Mouse (Mus musculus): ENCODE data around the gene Mlph.

Gene Mlph

DNA sequence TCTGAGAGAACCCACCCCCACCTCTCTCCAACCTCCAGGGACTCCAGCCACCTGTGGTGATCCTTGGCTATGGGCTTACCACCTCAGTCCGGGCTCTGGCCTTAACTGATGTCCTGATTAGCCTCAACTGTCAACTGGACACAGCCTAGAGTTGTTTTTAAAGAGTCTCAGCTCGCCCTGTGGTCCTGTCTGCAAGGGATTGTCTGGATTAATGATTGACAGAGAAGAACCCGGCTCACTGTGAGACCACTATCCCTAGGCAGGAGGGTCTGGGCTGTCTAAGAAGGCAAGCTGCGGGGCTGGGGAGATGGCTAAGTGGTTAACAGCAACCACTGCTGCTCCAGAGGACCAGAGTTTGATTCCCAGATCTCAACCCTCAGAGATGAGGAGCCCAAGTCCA is 47.6 kb downstream of the Mlph start:
- in situ Hi-C loops (cut with MboI; ENCODE audit: unreplicated experiment in 2 of 2): loop anchor here in 1 of 2 experiments (25.0 kb wide), 3 partner anchors 300 to 525 kb away; partner anchors contain the start of genes Erfe, Klhl30 and Traf3ip1

DNA sequence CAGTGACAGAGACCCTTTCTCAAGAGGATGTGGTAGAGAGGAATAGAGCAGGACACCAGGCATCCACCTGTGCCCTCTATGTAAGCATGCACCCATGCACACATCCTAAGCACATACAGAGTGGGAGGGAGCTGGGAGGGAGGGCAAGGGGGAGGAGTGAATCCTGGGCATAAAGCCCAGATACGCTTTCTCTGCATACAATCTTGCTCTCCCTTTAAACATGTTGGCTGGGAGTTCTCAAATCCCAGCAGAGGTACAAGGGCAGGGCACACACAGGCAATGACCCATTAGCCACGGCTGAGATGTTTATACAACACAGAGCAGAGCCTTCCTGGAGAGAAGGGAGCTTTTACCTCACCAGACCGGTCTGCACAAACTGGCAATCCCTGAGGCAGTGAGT is 48.1 kb downstream of the Mlph start:
- in situ Hi-C loops (cut with MboI; ENCODE audit: unreplicated experiment in 2 of 2): loop anchor here in 1 of 2 experiments (25.0 kb wide), 3 partner anchors 301 to 524 kb away; partner anchors contain the start of genes Erfe, Klhl30 and Traf3ip1

DNA sequence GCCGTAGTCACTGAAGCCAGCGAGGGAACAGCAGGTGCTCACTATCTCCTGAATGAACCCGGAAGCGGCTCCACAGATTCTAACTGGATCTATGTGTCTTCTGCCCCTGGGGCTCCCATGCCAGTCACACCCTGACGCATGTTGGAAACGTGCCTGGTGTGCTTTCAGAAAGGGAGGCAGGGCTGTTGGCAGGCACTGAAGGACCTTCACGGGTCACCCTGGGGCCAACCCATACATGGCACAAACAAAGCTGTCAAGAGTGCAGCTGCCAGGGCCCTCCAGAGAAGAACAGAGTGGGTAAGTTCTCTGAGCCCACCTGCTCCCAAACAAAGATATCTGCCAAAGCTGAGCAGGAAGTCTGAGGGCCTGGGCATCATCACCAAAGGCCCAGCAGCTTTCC is 52.7 kb downstream of the Mlph start:
- in situ Hi-C loops (cut with MboI; ENCODE audit: unreplicated experiment in 2 of 2): loop anchor here in 1 of 2 experiments (25.0 kb wide), 3 partner anchors 305 to 520 kb away; partner anchors contain the start of genes Erfe, Klhl30 and Traf3ip1

DNA sequence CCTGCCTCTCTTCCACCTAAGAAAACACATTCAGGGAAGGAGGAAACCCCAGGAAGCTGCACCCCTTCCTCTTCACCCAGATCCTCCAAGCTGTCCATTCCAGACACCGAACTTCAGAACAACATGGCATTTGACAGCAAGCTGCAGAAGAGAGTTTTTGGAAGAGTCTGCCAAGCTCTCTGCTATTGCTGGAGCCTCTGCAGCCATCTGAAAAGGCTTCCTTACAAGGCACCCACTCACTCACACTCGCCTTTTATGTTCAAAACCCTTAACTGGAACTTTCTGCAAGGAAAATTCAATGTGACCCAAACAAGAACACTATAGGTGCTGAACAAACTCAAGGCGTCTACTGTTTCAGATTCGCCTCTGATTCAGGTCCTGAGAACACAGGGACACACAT is 53.8 kb downstream of the Mlph start:
- in situ Hi-C loops (cut with MboI; ENCODE audit: unreplicated experiment in 2 of 2): loop anchor here in 1 of 2 experiments (25.0 kb wide), 3 partner anchors 306 to 519 kb away; partner anchors contain the start of genes Erfe, Klhl30 and Traf3ip1

DNA sequence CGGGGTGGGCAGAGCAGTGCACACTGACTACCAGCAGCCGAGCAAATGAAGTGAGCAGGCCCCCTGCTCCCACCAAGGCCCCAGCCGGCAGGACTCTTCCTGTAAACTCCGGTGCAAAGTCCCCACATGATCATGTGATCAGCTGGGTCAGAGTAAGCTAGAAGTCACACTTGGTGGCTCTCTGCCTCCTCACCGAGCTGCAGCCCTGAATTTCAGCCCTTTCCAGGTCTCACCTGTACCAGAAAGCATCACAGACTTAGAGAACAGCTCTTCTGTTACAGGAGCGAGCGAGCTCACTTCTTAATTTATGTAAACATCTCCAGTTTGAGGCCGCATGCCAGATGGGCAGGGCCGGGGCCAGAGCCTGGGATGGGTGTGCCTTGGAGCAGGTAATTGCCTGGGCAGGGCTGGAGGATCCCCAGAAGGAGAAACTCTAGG is 54.5 kb downstream of the Mlph start, which contains the start of gene Rab17:
Rab17 (minus strand) TSS at position 315 of the 438 bp plus-strand sequence.
- in situ Hi-C loops (cut with MboI; ENCODE audit: unreplicated experiment in 2 of 2): loop anchor here in 1 of 2 experiments (25.0 kb wide), 3 partner anchors 307 to 518 kb away; partner anchors contain the start of genes Erfe, Klhl30 and Traf3ip1

DNA sequence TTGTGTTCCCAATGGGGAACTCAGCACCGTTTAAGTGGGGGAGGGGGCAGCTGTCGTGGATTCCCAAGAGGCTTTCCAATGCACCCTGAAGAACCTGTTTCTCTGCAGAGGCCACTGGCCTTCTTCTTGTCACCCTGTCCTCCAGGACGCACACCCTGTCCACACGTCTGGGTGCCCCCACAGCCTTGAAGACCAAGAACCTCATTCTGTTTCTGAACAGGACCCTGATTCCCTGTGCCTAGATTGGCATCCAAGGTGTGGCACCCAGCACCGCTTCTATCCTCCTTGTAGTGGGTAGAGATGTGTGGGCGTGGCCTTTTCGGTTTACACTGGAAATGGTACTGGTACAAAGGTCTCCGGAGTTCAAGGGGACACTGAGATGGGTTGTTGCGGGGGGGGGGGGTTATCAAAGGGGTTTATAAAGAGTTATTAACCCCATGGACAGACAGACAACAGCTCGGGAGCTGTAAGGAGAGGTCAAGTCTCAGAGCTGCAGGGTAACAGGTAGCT is 55.1 kb downstream of the Mlph start:
- in situ Hi-C loops (cut with MboI; ENCODE audit: unreplicated experiment in 2 of 2): loop anchor here (5.0 to 25.0 kb wide), 5 partner anchors 132 to 517 kb away; partner anchors contain the start of genes Erfe (in 1 of the 2), Klhl30 (in 1 of the 2) and Traf3ip1 (in 1 of the 2)

DNA sequence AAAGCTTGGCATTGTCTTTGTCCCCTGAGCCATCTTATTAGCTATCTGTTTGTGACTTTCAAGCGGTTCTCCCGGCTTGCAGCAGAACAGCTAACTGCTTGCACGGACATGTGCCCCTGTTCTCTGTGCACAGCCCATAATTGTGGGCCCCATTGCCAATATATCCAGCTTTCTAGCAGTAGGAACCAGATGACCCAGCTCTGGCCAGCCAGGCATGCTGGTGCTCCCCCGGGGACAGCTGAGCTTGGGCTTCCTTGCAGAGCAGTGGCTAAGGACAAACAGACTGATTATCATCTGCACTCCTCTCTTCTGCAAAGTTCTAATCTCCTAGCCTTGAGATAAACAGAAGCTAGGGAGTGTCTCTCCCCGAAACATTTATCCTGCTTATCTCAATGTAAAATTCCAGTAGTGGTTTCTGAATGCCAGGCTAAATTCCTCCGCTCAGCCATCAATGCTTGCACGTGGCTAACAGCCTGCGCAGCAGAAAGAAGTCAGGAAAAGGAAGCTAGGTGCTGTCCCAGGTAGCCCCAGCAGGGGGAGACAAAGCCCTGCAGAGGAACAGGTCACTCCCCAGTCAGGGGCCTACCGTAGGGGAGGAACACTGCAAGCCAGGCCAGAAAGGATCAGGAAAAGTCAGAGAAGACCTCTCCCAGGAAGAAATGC is 58.2 kb downstream of the Mlph start:
- in situ Hi-C loops (cut with MboI; ENCODE audit: unreplicated experiment in 2 of 2): loop anchor here (5.0 to 25.0 kb wide), 5 partner anchors 129 to 514 kb away; partner anchors contain the start of genes Erfe (in 1 of the 2), Klhl30 (in 1 of the 2) and Traf3ip1 (in 1 of the 2)

DNA sequence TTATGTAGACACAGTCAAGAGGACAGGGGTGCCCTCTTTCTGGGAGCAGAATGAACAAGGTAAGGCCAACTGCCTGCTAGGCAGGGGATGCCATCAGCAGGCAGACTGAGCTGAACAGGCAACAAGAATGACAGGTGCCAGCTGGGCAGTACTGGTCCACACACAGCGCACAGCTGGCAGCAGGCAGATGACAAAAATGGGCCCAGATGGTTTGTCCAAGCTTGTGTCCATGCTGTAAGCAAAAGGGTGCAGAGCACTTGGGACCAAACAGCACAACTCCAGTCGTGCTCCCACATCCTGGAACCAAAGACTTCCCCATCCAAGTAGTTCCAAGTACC is 58.7 kb downstream of the Mlph start:
- in situ Hi-C loops (cut with MboI; ENCODE audit: unreplicated experiment in 2 of 2): loop anchor here (5.0 to 25.0 kb wide), 5 partner anchors 129 to 514 kb away; partner anchors contain the start of genes Erfe (in 1 of the 2), Klhl30 (in 1 of the 2) and Traf3ip1 (in 1 of the 2)

DNA sequence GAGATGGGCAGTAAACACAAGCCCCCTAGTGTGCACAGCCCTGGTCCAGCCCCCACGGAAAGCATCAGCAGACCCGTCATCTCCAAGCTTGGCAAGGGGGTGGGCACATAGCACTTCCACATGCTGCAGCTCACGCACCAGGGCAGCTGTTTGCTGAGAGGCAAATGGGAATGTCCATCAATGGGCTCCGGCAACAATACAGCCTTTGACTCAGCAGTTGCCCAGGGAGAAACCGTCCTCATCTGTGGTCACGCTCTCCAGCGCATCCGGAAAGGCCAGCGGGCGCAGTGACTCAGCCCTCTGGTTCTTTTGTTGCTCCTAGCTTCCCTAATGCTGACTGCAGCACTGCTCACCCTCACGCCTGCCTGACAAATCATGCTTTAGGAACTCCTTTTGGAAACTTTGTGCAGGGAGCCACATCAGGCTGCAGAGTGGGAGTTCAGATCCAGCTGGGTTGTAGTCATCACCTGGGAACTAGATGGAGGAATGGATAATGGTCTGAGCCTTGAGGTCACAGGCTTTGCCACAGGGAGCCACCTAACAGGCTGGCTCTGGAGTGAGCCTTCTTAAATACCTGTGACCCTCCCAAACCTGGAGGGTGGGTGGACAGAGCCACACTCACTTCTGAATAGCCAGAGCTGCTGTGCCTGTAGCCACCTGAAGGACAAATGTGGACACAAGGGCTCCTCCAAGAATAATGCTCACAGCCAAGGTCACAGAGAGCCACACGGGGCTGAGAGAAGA is 60.2 kb downstream of the Mlph start:
- in situ Hi-C loops (cut with MboI; ENCODE audit: unreplicated experiment in 2 of 2): loop anchor here (5.0 to 25.0 kb wide), 5 partner anchors 127 to 512 kb away; partner anchors contain the start of genes Erfe (in 1 of the 2), Klhl30 (in 1 of the 2) and Traf3ip1 (in 1 of the 2)

DNA sequence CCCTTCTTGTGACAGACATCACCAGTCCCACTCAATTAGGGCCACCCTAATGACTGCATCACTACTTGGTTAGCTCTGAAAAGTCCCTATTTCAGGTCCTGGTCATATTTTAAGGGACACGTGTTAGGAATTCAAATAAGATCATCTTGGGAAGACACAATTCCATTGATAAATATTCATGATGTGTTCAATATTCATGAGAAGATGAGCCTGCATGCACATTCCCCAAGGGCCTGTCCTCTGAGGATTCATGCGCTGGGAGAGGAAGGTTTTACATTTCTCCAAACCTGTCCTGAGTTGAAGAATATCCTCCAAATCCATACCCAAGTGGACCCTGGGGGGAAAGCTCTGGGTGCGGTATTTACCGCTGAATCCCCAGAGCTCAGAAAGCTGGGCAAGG is 61.1 kb downstream of the Mlph start:
- in situ Hi-C loops (cut with MboI; ENCODE audit: unreplicated experiment in 2 of 2): no loop called here

DNA sequence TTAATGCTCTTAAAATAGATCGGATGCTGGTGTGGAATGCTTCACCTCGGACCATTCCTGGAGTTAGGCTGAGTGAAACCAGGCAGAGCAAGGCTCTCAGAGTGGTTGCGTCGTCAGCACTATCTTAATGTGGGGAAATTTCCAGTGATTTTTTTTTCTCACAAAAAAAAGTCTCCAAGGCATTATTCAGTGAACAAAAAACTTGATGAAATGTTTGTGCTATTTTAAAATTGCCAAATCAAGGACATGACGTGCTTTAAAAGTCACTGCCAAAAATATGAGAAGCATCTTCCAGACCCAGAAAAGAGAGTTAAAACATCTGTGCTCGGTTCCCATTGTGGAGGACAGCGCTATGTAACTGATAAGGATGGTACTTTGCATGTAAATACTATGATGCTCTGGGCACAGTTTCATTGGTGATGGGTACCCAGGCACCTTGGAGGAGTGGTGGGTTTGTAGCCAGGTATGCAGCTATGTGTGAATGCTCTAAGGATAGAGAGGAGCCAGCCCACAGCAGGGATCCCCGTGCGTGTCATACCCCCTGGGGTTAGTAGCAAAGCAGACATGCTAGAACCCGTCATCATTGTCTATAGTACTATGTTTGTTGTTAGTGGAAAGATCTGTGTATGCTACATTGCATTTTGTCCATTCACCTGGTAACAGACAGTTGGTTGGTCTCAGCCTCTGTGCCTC is 65.9 kb downstream of the Mlph start:
- in situ Hi-C loops (cut with MboI; ENCODE audit: unreplicated experiment in 2 of 2): no loop called here

DNA sequence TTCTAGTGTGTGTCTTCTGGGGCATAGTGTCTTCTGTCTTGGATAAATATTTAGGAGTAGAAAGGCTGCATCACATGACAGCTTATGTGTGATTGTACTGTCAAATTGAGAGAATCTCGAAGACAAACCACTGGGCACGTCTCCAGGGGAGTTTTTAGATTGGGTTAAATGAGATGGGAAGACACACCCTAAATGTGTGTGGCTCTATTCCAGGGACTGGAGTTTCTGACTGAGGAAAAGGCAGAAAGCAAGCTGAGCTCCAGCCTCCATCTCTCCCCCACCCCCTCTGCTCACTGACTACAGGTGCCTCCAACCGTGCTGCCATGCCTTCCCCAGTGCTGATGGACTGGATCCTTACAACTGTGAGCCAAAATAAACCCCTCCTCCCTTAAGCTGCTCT is 66.5 kb downstream of the Mlph start:
- in situ Hi-C loops (cut with MboI; ENCODE audit: unreplicated experiment in 2 of 2): no loop called here

DNA sequence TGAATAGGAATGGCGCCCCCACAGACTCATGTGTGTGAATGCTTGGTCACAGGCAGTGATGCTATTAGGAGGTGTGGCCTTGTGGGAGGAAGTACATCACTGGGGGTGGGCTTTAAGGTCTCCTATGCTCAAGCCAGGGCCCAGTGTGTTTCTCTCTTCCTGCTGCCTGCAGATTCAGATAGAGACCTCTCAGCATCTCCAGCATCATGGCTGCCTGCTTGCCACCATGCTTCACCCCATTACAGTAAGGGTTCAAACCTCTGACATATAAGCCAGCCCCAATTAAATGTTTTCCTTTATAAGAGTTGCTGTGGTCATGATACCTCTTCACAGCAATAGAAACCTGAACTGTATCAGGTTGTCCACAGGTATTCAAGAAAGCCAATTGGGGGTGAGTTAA is 81.0 kb downstream of the Mlph start:
- in situ Hi-C loops (cut with MboI; ENCODE audit: unreplicated experiment in 2 of 2): no loop called here

DNA sequence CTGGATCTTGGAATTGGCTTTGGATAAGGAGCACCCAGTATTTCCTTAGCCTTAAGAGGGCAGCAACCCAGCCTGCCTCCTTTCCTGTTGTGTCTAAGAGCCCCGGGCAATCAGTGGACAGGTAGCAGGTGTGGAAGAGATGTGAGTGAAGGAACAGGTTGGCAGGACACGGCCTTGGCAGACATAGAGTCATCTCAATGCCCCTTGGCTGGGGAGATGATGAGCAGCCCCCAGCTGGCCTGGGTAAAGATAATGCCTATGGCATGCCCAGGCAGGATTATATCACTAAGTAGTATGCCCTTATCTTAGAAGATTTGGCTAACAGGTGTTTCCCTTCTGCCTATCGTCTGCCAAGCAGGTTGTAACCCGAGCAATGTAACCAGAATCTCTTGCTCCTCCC is 82.3 kb downstream of the Mlph start:
- in situ Hi-C loops (cut with MboI; ENCODE audit: unreplicated experiment in 2 of 2): no loop called here

DNA sequence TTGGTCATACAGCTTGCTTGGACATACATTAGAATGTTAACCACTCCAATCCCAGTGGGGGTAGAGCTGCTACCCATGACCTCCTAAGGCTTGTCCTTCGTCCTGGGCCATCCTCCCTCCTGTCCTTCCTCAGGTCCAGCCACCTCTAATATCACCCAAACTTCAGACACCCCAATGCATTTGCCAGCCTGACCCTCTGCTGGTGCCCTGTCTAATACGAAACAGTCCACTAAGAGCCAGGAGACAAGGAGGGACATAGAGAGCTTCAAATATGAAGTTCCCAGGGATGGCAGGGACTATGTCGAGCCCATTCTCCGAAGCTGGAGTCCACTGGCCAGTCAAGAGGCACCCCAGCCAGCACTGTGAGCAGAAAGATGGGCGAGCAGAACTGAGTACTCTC is 82.8 kb downstream of the Mlph start:
- in situ Hi-C loops (cut with MboI; ENCODE audit: unreplicated experiment in 2 of 2): no loop called here

DNA sequence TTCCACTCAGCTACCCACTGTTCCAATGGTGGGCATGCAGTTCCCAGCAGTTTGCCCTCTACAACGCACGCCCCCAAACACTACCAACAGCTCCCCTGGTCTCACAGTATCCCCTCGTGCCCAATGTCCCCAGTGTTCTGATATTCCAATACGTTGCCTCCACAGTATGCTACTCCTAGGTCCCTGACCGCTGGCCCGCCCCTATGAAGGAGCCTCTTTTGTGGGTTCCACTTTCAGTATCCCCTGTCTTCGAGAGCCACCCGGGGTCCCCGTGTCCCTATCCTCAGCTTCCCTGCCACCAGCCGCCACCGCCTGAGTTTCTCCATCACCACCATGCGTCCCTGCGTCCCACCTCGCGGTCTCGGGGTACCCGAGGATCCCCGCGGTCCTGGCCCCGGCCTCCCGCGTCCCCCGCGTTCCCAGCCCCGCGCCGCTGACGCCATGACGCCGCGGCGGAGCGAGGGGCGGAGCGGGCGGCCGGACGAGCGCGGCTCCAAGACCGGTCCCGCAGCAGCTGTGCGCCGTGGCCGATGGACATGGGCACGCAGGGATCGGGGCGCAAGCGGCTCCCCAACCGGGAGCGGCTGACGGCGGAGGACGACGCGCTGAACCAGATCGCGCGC is 83.5 kb downstream of the Mlph start, which contains the start of gene Lrrfip1:
Lrrfip1 (plus strand) TSS at position 470 of the 623 bp plus-strand sequence.
- in situ Hi-C loops (cut with MboI; ENCODE audit: unreplicated experiment in 2 of 2): no loop called here

DNA sequence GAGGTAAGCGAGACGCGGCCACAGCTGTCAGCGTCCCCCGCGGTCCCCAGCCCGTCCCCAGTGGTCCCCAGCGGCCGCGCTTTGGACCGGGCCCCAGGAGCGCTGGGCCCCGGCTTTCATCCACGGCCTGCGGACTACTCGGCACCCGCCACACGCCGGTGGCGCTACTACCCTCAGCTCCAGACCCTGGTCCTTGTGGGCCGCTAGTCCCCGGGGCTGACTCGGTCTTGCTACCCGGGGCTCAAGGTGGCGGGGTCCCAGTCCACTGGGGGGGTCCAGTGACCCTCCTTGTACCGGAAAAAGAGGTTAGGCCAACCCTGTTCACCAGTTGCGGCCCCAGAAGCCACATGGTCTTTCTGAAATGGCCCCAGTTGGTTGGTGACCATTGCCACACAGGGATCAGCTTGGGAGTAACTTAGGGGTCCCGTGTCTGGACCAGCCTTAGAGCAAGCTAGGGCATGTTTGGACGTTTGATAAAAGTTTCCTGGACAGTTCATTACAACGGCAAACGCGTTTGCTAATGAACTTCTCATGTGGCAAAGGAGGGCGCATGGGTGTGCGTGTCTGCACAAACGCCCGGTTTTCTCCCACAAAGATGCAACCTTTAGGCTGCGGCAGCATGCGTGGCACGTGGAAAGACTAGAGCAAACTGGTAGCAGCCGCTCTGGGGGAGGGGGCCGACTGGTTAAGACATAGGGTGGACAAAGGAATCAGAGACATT is 84.2 kb downstream of the Mlph start:
- in situ Hi-C loops (cut with MboI; ENCODE audit: unreplicated experiment in 2 of 2): no loop called here

DNA sequence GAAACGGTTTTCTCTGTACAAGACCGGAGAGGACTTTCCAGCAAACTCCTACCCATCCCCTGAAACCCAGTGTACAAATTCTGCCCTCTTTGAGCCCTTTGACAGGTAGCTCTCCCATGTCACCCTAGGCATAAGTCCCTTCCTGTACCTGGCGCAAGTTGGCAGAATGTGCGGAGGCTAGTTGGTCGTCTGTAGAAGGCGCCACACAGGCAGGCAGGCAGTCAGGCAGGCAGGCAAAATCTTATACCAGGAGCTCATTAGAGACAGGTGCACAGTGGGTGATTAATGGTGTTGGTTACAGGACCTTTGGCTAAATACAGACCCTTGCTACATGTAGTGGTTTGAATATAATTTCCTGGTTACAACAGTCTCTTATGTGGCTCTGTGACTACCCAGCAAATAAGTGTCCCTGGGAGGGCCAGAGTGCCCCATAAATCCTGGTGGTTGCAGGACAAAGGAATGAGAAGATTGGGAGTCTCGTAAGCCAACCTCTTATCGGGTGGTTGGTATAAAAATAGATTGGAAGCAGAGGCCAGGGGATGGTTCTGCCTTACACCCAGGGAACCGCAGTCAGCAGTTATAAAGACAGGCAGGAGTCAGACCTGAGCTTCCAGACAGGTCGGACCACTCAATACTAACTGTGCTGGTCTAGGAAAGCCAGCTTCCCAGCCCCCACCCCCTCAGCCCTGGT is 85.2 kb downstream of the Mlph start:
- in situ Hi-C loops (cut with MboI; ENCODE audit: unreplicated experiment in 2 of 2): no loop called here
